ENCODE assay signal across 17 mouse cellular contexts in the genomic region with DNA sequence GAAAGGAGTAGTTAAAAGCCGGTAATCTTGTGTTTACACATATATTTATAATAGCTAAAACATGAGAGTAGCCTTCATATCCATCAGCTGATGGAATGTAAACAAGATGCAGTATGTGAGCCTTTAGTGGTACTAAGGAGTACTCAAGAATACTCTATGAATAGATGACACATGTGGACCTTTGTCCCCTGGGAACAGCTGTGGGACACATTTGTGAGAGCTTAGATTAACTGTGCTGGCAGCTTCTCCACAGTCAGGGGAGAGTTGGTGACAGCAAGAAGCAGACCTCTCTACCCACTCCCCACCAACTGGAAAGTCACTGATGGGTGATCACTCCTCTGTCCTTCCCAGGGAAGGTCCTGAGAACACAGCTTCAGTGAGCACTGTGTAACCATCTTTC.
"Had no signal": no experiment of that assay in that cellular context is flagged by ENCODE, and none has a peak within 500 bp of the region (broad histone marks: within the 10 kb centered on the region; RNA-seq: fewer than 3 reads in every experiment).

No protein-coding gene starts in this region.

- H3K4me1 ChIP-seq: midbrain, embryonic 10.5 days; neural tube, embryonic 15.5 days had no signal

- H3K9me3 ChIP-seq: limb, embryonic 12.5 days; midbrain, embryonic 10.5 days; neural tube, embryonic 15.5 days had no signal

- H3K4me3 ChIP-seq: limb, embryonic 12.5 days; midbrain, embryonic 10.5 days; myocyte; neural tube, embryonic 15.5 days had no signal

- H3K9ac ChIP-seq: limb, embryonic 12.5 days; neural tube, embryonic 15.5 days had no signal

- H3K27me3 ChIP-seq: limb, embryonic 12.5 days; neural tube, embryonic 15.5 days had no signal

- H3K36me3 ChIP-seq: neural tube, embryonic 15.5 days had no signal

- H3K27ac ChIP-seq: kidney, postnatal 0 days; limb, embryonic 12.5 days; midbrain, embryonic 10.5 days; neural tube, embryonic 15.5 days had no signal

- DNase-seq: kidney, adult 11 months; kidney, adult 9 months; kidney, postnatal 36 days; layer of hippocampus, adult 9-11 months; lung, adult 2 months; lung, postnatal 4 days; midbrain, embryonic 14.5 days; right cerebral cortex, adult 18-20 months; right cerebral cortex, postnatal 25 days; thymus, adult 2 months; thymus, postnatal 25 days had no signal

- ATAC-seq: lung, postnatal 0 days had no signal

- H3K4me2 ChIP-seq: limb, embryonic 12.5 days; neural tube, embryonic 15.5 days had no signal
